Mouse (Mus musculus) heart, embryonic 10.5 days (tissue): Measurements from ENCODE around the gene Slc25a19. TPM values are rescaled to one million over a fixed set of nuclear protein-coding genes. Genes with fewer than 3 reads are reported as not detected.

Experiments used
- DNase-seq: peaks from one replicate; pipeline ENCODE4 v3.0.0-alpha.2; 2017; ENCODE audit warnings: low spot score
- H3K27ac ChIP-seq: fragments of 300-500 bp; sonication (generic); 2 replicates; pipeline ENCODE4 v1.5.1; 2016; ENCODE audit warnings: mild to moderate bottlenecking
- H3K27me3 ChIP-seq: fragments of 300-500 bp; sonication (generic); 2 replicates; pipeline ENCODE4 v1.6.1; 2016; ENCODE audit warnings: mild to moderate bottlenecking; ENCODE audit not compliant: poor library complexity, insufficient read depth, severe bottlenecking
- H3K36me3 ChIP-seq: fragments of 300-500 bp; sonication (generic); 2 replicates; pipeline ENCODE4 v1.6.1; 2016; ENCODE audit warnings: mild to moderate bottlenecking, moderate library complexity
- H3K4me1 ChIP-seq: fragments of 300-500 bp; sonication (generic); 2 replicates; pipeline ENCODE4 v1.6.1; 2016; ENCODE audit warnings: mild to moderate bottlenecking
- H3K4me3 ChIP-seq: fragments of 300-500 bp; sonication (generic); 2 replicates; pipeline ENCODE4 v1.5.1; 2016; ENCODE audit warnings: mild to moderate bottlenecking, moderate library complexity
- H3K9me3 ChIP-seq: fragments of 300-500 bp; sonication (generic); 2 replicates; pipeline ENCODE4 v1.6.1; 2016; ENCODE audit warnings: mild to moderate bottlenecking, moderate library complexity
- WGBS: fragments of 180-500 bp; shearing (Covaris S2); methylation state at CpG from one replicate; pipeline ENCODE4 v1.1.7; 2016; 5-methylcytosine and 5-hydroxymethylcytosine counted together
- polyA plus RNA-seq: library from polyadenylated mRNA; unstranded; fragments of >200 nt; fragmentation: Nextera tagmentation; extraction: Ambion mirVana; gene quantifications from 2 replicates; pipeline ENCODE4 v1.2.1, GENCODE M21; 2016

Gene Slc25a19
- polyA plus RNA-seq, 1 experiment from 2014 or later, result 33.5 TPM

GRCm38 (mm10) chr11:115599722-115600121, 28.4 kb downstream of the Slc25a19 start:
- Histone ChIP-seq H3K36me3 (peaks cover 43% of the 10 kb centered on the region), H3K4me3 (no peak overlapping the region), H3K27ac (no peak overlapping the region), H3K9me3 (no peaks in the 10 kb centered on the region), H3K4me1 (peaks cover 37% of the 10 kb centered on the region), H3K27me3 (no peaks in the 10 kb centered on the region)
- 86% methylated on average over 7 of the region's 7 CpGs for WGBS
- DNase-seq, result no peak

- H3K36me3 ChIP-seq, result peaks cover 57% of the 10 kb centered on the region
- 94% methylated on average over 4 of the region's 4 CpGs for WGBS
- DNase-seq, result no peak
- H3K27me3 ChIP-seq, result no peaks in the 10 kb centered on the region
- no peaks in the 10 kb centered on the region for H3K9me3 ChIP-seq
- H3K27ac ChIP-seq, result no peak overlapping the region
- peaks cover 35% of the 10 kb centered on the region for H3K4me1 ChIP-seq
- H3K4me3 ChIP-seq, result no peak overlapping the region
Measured at GRCm38 (mm10) chr11:115598309-115598708, 29.8 kb downstream of the Slc25a19 start.

- no peak overlapping the region for H3K27ac ChIP-seq
- no peak overlapping the region for H3K4me3 ChIP-seq
- WGBS, result 96% methylated on average over 3 of the region's 3 CpGs
- H3K4me1 ChIP-seq, result peaks cover 7% of the 10 kb centered on the region; the same call in 1 of the 2 replicates
- no peaks in the 10 kb centered on the region for H3K27me3 ChIP-seq
- no peak for DNase-seq
- H3K36me3 ChIP-seq, result peaks cover 81% of the 10 kb centered on the region
- no peaks in the 10 kb centered on the region for H3K9me3 ChIP-seq
Measured at GRCm38 (mm10) chr11:115595209-115595608, 32.9 kb downstream of the Slc25a19 start.

GRCm38 (mm10) chr11:115590526-115591075, 37.5 kb downstream of the Slc25a19 start:
- WGBS, result 90% methylated on average over 2 of the region's 2 CpGs
- no peak for DNase-seq
- H3K4me3 ChIP-seq, result no peak overlapping the region

GRCm38 (mm10) chr11:115587984-115588383, 40.1 kb downstream of the Slc25a19 start:
- H3K9me3 ChIP-seq, result no peaks in the 10 kb centered on the region
- 85% methylated on average over 9 of the region's 9 CpGs for WGBS

More at GRCm38 (mm10) chr11:115590526-115591075, 37.5 kb downstream of the Slc25a19 start:
- Histone ChIP-seq H3K27ac (no peak overlapping the region), H3K4me1 (no peaks in the 10 kb centered on the region), H3K36me3 (peaks cover 94% of the 10 kb centered on the region), H3K27me3 (no peaks in the 10 kb centered on the region), H3K9me3 (no peaks in the 10 kb centered on the region)

GRCm38 (mm10) chr11:115586403-115586802, 41.7 kb downstream of the Slc25a19 start:
- no peak overlapping the region for H3K4me3 ChIP-seq

More at GRCm38 (mm10) chr11:115587984-115588383, 40.1 kb downstream of the Slc25a19 start:
- Histone ChIP-seq H3K27ac (no peak overlapping the region), H3K4me3 (no peak overlapping the region), H3K27me3 (no peaks in the 10 kb centered on the region), H3K36me3 (peaks cover 96% of the 10 kb centered on the region), H3K4me1 (no peaks in the 10 kb centered on the region)
- DNase-seq, result no peak

GRCm38 (mm10) chr11:115585573-115586100, 42.5 kb downstream of the Slc25a19 start:
- Histone ChIP-seq H3K4me3 (no peak overlapping the region), H3K4me1 (peaks cover 2% of the 10 kb centered on the region; the same call in 1 of the 2 replicates), H3K27ac (no peak overlapping the region), H3K9me3 (no peaks in the 10 kb centered on the region), H3K27me3 (no peaks in the 10 kb centered on the region), H3K36me3 (peaks cover 97% of the 10 kb centered on the region)
- DNase-seq, result no peak
- 90% methylated on average over 7 of the region's 7 CpGs for WGBS

More at GRCm38 (mm10) chr11:115586403-115586802, 41.7 kb downstream of the Slc25a19 start:
- 90% methylated on average over 9 of the region's 9 CpGs for WGBS
- Histone ChIP-seq H3K4me1 (no peaks in the 10 kb centered on the region), H3K9me3 (no peaks in the 10 kb centered on the region), H3K27ac (no peak overlapping the region), H3K36me3 (peaks cover 97% of the 10 kb centered on the region), H3K27me3 (no peaks in the 10 kb centered on the region)
- no peak for DNase-seq

- Histone ChIP-seq H3K4me1 (peaks cover 4% of the 10 kb centered on the region; the same call in 1 of the 2 replicates), H3K27me3 (no peaks in the 10 kb centered on the region), H3K27ac (no peak overlapping the region), H3K36me3 (peaks cover 94% of the 10 kb centered on the region), H3K4me3 (no peak overlapping the region), H3K9me3 (no peaks in the 10 kb centered on the region)
- no peak for DNase-seq
- 87% methylated on average over 10 of the region's 10 CpGs for whole genome bisulfite sequencing
Measured at GRCm38 (mm10) chr11:115584376-115585073, 43.6 kb downstream of the Slc25a19 start.

- Histone ChIP-seq H3K27me3 (no peaks in the 10 kb centered on the region), H3K36me3 (peaks cover 97% of the 10 kb centered on the region), H3K27ac (no peak overlapping the region), H3K9me3 (no peaks in the 10 kb centered on the region), H3K4me1 (peaks cover 4% of the 10 kb centered on the region; the same call in 1 of the 2 replicates), H3K4me3 (no peak overlapping the region)
- 90% methylated on average over 10 of the region's 10 CpGs for WGBS
- no peak for DNase-seq
Measured at GRCm38 (mm10) chr11:115582913-115583606, 45.0 kb downstream of the Slc25a19 start.

GRCm38 (mm10) chr11:115579080-115579479, 49.0 kb downstream of the Slc25a19 start:
- Histone ChIP-seq H3K36me3 (peaks cover 77% of the 10 kb centered on the region), H3K4me3 (no peak overlapping the region), H3K4me1 (peaks cover 4% of the 10 kb centered on the region; the same call in 1 of the 2 replicates), H3K27ac (no peak overlapping the region), H3K27me3 (no peaks in the 10 kb centered on the region), H3K9me3 (no peaks in the 10 kb centered on the region)
- no peak for DNase-seq

- H3K9me3 ChIP-seq, result no peaks in the 10 kb centered on the region
- WGBS, result 13% methylated on average over 7 of the region's 7 CpGs
- peak overlapping the region; percentile 80 for H3K4me3 ChIP-seq
- H3K36me3 ChIP-seq, result peaks cover 42% of the 10 kb centered on the region
- no peaks in the 10 kb centered on the region for H3K27me3 ChIP-seq
- H3K27ac ChIP-seq, result peak overlapping the region; percentile 99
- H3K4me1 ChIP-seq, result peaks cover 17% of the 10 kb centered on the region
- no peak for DNase-seq
Measured at GRCm38 (mm10) chr11:115564961-115565360, 63.1 kb downstream of the Slc25a19 start.
